Mouse (Mus musculus) liver, postnatal 0 days (tissue): ENCODE measurements around the gene Rbms2.

Source experiments
- CTCF ChIP-seq: sonication (generic); IDR thresholded peaks from 2 replicates; pipeline ENCODE4 v1.5.1; 2016; ENCODE audit warnings: antibody characterized with exemption, low read depth
- EP300 ChIP-seq: IDR thresholded peaks from 2 replicates; pipeline ENCODE4 v1.6.1; 2016; ENCODE audit warnings: antibody characterized with exemption, low read depth, mild to moderate bottlenecking

DNA sequence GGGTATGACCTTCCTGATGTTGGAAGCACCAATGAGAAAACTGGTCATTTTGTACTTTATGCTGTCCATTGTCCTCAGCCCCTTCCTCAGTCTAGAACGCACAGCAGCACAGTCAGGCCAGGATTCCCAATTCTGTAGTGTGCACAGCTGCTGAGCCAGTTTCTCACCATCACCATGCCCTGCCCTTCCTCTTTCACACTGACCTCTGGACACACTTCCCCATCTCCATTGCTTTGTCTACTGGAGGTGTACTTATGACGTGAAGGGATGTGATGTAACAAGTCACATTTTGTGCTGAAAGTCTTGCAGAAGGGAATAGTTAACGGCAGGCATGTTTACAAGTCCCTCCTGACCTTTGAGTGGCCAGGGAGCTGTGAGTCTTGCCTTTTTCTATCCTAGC, 48.8 kb downstream of the Rbms2 start:
- TF ChIP-seq EP300 (no peak), CTCF (no peak)
